Mouse (Mus musculus): ENCODE measurements around the gene Sugt1. TPM values are rescaled to one million over a fixed set of nuclear protein-coding genes. Genes with fewer than 3 reads are reported as not detected.
A peak's percentile ranks its signal among the peaks of the same experiment; 100 is the strongest.

Sugt1 gene
- 142 and 161 TPM in 2 replicates for total RNA-seq (2021)
- long read RNA-seq, experiment 1, full-length matches to known transcripts, result 55 of 66 reads
- long read RNA-seq, experiment 1, partial matches to known transcripts, result 6 of 66 reads
- long read RNA-seq, experiment 1, other reads (novel, unspliced or antisense), result 5 of 66 reads
- long read RNA-seq, experiment 2, full-length matches to known transcripts, result 45 of 62 reads
- long read RNA-seq, experiment 2, partial matches to known transcripts, result 4 of 62 reads
- long read RNA-seq, experiment 2, other reads (novel, unspliced or antisense), result 13 of 62 reads

GRCm38 (mm10) chr14:79587139-79587851, at the start of gene Sugt1:
Gene Sugt1, plus strand, starts transcription at chr14:79587691.
- DNase-seq, result peak; percentile 98

DNA sequence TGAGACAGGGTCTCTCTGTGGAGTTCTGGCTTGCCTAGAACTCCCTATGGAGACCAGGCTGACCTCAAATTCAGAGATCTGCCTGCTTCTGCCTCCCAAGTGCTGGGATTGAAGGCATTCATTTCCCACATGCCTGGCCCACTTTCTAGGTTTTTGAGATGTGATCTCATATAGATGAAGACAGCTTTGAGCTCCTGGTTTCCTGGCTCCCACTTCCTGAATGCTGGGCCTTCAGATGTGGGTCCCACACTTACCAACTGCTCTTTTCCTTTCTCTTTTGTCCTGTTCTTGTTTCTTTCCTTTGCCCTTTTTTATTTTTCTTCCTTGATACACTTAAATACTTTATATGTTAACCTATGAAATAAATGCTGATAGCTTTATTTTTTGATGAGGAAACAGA, 49.6 kb upstream of the Sugt1 start:
- DNase-seq, result no peak

DNA sequence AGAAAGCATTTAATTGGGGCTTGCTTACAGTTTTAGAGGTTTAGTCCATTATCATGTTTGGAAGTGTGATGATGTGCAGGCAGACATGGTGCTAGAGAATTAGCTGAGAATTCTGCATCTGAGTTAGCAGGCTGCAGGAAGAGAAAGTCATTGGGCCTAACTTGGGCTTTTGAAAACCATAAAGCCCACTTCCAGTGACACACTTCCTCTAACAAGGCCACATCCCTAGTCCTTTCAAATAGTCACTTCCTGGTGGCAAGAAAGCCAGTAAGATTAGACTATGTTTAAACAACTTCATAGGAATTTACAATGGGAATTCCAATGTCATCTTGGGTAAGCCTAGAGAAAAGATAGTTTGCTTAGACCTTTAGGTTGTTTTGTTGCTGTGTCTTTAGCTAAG, 45.9 kb upstream of the Sugt1 start:
- DNase-seq, result no peak

- DNase-seq, result peak; percentile 40
Measured at GRCm38 (mm10) chr14:79549343-79549742, 38.1 kb upstream of the Sugt1 start.

GRCm38 (mm10) chr14:79551929-79552328, 35.6 kb upstream of the Sugt1 start:
- DNase-seq, result no peak

- DNase-seq, result no peak
Measured at GRCm38 (mm10) chr14:79552854-79553253, 34.6 kb upstream of the Sugt1 start.

DNA sequence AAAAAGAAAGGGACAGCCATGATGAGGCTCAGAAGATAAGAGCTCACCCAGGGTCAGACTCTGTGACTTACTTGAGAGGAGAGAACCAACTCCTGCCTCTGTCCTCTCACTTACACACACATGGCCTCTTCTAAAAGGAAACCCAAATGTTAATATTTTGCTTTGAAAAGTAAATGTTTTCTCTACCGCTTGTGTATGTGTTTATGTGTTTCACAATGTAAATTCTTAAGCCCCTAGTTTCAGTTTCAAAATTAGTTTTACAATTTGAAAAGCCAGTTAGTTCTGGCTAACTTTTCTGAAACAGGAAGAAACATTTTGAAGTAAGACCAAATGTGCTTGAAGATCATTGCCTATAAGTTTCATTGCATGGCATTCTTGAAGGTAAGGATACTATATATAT, 29.7 kb upstream of the Sugt1 start:
- DNase-seq, result no peak

- peak; percentile 73 for DNase-seq
Measured at GRCm38 (mm10) chr14:79562745-79563144, 24.7 kb upstream of the Sugt1 start.

DNA sequence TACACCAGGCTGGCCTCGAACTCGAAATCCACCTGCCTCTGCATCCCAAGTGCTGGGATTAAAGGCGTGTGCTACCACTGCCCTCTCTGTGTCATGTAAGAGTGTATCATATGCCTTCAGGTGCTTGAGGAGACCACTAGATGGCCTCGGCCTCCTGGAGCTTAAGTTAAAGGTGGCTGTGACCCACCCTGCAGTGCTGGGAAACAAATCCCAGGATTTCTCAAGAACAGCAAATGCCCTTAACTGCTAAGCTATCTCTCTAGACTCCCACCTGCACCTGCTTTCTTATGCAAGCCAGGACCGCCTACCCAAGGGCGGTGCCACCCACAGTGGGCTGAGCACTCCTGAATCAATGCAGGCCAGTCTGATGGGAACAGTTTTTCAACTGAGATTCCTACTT, 22.7 kb upstream of the Sugt1 start:
- no peak for DNase-seq

- no peak for DNase-seq
Measured at GRCm38 (mm10) chr14:79573482-79574191, 13.9 kb upstream of the Sugt1 start.

DNA sequence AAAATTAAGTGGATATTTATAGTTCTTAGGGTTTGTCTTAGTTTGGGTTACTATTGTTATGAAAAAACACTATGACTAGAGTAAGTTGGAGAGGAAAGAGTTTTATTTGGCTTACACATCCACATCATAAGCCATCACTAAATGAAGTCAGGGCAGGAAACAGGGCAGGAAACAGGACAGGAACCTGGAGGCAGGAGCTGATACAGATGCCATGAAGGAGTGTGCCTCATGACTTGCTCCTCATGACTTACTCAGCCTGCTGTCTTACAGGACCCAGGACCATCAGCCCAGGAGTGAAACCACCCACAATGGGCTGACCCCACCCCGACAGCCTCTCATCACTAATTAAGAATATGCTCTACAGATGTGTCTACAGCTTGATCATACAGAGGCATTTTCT, 13.1 kb upstream of the Sugt1 start:
- no peak for DNase-seq

GRCm38 (mm10) chr14:79583526-79584245, 3.8 kb upstream of the Sugt1 start:
- no peak for DNase-seq

DNA sequence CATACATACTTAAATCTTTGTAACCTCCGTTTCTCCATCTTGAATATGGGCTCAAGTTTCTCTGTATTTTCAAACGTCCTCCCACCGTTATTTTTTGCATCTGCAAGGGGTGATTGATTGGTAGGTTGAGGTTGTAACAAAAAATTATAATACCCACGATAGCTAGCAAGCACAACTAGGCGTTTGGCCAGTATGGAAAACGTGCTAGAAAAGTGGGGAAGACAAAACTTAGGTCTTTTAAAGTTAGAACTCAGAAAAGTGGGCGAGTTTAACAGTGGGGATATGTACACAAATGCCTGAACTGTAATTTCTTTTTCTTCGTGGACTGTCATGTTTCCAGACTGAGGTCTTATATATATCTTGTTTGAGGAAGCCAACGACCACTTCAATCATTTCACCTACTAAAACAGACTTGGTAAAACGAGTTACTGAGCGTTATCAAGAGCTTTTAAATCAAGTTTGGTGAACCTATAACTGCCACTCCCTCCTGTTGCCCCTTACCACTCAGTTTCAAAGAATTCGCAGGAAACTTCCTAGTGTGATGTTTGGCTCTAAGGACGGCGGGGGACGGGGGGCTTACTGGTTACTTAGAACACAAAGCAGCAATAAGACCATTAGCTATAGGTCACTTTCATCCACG, 872 bp upstream of the Sugt1 start:
- DNase-seq, result no peak

DNA sequence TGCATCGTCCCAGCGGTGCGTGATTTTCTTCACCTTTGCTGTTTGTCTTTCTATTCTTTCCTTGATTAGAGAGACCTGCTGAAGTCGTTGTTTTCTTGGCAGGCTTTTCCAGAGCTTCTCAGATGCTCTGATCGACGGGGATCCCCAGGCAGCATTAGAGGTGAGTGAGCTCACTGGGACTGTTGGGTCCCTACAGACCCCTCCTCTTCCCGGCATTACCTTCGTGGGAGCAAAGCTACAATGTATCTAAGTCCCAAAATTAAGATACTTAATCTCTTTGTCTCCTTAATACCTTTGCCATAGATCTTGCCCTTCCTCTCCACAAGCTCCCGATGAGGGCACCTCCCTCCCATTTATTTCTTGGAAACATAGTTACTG, 350 bp downstream of the Sugt1 start:
- DNase-seq, result no peak

DNA sequence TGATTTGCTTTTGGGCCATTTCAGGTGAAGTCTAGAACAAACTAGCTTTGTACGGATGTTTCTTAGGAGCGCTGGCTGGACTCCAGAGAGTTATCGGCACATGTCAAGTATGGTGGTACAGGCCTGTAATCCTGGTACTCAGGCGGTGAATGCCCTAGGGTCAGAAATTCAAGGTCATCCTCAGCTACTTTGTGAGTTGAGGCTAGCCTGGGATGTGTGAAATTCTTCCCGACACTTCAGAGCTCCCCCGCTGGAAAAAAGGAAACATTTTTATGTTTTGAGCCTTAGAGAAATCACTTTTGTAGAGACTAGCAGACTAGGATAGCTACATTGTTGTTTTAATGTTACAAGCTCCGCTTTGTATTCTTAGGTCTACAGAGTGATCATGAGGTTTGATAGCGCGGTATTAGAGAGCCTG, 1.1 kb downstream of the Sugt1 start:
- DNase-seq, result no peak

DNA sequence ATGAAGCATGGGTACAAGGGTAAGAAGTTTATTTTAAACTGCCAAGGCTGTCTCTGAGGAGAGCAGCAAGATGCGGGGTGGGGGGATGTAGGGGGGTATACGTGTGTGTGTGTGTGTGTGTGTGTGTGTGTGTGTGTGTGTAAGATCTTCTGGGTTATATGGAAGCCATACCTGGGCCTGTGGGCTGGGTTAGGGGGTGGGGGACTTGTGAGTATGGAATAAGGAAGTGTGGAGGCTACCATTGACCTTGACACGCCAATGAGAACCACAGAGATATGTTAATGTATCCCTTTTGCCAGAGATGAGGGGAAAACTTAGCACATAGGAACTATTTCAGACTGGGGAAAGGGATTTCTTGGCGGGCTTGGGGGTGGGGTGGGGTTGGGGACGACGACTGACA, 1.9 kb downstream of the Sugt1 start:
- DNase-seq, result no peak

DNA sequence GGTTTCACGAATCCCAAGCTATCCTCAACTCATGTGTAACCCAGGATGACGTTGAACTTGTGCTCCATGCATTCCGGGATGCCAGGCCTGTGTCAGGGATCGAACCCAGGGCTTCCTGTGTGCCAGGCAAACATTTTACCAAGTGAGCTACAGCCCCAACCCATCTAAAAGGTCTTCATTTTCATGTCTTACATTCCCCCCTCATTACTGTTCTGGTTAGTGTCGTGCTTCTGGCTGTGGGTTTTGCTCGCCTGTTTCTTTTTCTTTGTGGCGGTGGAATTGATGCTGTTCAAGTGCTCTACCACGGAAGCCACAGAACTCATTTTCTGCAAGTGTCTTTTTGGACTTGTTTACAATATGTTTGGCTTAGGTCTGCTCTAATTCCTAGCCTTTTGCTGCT, 3.4 kb downstream of the Sugt1 start:
- no peak for DNase-seq

DNA sequence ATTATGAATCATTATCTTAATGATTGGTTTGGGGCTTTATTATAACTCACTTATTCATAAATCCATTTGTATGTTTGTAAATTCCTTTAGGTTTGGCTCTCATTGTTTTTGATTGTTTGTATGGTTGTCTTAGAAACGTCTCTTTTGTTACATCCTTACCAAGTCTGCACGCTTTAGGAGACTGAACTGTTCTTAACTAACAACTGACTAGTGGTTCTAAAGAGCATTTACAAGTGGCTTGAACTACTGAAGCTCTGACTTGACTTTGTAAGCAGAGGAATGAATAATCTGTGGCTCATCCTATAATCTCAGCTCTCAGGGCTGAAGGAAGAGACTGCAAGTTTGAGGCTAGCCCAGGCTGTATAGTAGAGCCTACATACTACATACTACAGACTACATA, 4.1 kb downstream of the Sugt1 start:
- DNase-seq, result no peak

DNA sequence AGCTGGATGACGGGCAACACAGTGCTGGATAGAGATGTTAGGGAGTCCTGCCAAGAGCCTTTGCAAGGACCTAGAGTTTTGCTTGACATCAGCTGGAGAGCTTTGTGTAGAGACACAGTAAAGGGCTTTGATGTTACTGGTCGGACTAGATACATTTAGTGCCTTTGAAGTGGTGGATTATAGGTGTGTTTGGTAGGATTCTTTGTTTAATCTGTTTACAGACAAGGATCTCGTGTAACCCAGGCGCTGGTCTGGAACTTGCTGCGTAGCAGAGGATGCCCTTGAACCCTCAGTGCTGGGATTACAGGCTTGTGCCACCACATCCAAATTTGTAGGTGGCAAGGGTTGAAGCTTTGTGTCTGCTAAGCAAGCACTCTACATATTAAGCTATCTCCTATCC, 6.6 kb downstream of the Sugt1 start:
- DNase-seq, result peak; percentile 22

GRCm38 (mm10) chr14:79596602-79597001, 9.1 kb downstream of the Sugt1 start:
- no peak for DNase-seq

DNA sequence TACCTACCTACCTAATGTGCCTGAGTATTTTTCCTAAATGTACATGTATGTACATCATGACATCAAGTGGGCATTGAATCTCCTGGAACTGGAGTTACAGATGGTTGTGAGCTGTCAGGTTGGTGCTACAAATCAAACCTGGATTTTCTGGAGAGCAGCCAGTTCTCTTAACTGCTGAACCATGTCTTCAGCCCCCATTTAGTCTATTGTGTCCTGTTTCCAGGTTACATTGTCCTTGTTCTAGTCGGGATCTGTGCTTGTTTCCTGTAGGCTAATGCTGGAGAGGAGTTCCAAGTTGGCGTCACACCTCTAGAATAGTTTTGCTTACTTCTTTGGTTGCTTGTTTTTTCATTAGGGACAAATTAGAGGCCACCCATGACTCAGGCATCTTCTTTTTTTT, 18.4 kb downstream of the Sugt1 start:
- DNase-seq, result no peak

DNA sequence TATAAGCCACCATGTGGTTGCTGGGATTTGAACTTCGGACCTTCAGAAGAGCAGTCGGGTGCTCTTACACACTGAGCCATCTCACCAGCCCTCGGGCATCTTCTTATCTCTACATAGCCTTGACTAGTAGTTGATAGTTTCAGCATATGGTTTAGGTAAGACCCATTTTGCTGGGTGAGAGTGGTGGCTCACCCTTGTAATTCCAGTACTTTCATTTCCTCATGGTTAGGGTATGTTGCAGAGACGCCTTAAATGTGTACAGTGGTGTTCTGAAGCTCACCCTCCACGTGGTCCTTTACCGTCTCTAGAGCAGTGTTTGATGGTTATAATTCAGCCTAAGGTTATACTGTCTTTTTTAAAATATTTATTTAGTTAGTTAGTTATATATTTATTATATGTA, 18.9 kb downstream of the Sugt1 start:
- no peak for DNase-seq
